Mouse (Mus musculus) heart, postnatal 10 days (tissue): ENCODE measurements around the gene Myh11. TPM values are rescaled to one million over a fixed set of nuclear protein-coding genes. Genes with fewer than 3 reads are reported as not detected.

ENCODE experiments used
- DNase-seq, 2 experiments: peaks; one replicate each; pipeline ENCODE4 v3.0.0; 2021
- intact Hi-C: fragments of 180-260 bp; cut with DNase I; formaldehyde crosslinking; loops from one replicate; pipeline ENCODE4 v1.15.1; 2025
- total RNA-seq, 2 experiments: library from RNA; stranded (reverse); gene quantifications; 2 replicates each; pipeline ENCODE4 v1.2.3; 2021

Myh11 gene
- total RNA-seq, 2 experiments from 2014 or later = 23.3 to 27.3 TPM

DNA sequence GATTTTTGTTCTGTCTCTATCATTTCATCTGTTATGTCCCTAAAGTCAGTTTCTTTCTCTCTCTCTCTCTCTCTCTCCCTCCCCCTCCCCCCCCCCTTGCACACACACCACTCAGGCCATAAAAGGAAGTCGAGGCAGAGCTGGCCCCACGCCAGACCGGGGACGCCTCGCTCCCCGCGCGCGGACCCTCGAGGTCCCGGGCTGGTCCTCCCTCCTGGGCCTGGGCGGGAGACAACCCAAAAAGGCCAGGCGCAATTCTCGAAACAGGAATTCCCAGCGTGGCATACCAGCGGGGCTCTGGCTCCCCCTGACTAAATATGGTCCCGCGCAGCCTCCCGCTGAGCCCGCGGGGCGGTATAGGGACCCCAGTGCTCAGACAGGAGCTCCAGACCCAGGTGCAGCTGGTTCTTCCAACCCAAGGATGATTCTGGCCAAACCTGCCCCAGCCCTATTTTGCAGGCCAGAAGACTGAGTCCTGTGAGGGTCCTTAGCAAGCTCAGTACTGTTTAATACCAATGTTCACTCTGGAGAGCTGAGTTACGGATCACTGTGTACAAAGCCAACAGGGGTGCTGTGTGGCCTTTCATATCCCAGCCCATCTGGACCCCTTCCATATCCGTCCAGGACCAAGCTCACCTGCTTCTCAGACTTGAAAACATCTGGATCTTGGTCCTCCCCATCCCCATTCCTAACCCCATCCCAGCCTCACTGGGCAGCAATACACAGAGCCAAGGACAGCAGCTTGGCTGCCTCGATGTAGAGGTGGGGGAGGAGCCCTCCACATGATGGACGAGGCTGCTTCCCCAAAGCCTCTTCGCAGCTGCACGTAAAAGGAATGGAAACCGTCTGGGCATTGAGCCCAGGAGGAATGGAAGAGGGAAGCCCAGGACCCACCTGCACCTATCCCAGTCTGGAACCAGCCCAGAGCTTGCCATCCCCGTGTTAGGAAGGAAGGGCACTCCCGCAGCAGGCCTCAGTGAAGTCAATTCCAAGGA, 1.3 kb upstream of the Myh11 start:
- intact Hi-C loops = no loop called here
- DNase-seq = peak in 1 of 2 experiments; percentile 20

DNA sequence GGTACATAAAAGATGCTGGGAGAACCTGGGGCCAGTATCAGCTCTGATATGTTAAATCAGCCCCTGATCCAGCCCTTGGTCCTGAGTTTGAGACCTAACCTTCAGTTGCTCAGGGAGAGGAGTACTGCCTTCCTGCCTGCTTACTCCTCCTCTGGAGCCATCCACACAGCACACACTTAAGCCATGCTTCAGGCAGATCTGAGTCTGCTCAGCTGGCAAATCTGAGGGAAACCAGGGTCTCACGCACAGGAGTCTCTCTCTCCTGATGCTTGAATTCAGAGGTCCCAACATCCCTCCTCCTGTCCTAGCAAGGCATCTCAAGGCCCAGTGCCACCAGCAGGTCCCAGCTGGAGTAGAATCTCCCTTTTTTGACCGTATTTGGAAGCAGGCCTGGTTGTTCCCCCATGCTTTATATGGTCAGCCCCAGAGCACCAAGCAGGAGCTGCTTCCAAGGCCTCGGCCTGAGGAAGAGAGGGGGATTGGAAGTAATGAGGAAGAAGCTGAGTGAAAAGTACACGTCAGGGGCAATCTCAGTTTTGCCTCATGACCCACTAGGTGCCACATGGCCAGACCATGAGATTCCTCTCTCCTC, 18.7 kb downstream of the Myh11 start:
- intact Hi-C loops = no loop called here
- no peak for DNase-seq

DNA sequence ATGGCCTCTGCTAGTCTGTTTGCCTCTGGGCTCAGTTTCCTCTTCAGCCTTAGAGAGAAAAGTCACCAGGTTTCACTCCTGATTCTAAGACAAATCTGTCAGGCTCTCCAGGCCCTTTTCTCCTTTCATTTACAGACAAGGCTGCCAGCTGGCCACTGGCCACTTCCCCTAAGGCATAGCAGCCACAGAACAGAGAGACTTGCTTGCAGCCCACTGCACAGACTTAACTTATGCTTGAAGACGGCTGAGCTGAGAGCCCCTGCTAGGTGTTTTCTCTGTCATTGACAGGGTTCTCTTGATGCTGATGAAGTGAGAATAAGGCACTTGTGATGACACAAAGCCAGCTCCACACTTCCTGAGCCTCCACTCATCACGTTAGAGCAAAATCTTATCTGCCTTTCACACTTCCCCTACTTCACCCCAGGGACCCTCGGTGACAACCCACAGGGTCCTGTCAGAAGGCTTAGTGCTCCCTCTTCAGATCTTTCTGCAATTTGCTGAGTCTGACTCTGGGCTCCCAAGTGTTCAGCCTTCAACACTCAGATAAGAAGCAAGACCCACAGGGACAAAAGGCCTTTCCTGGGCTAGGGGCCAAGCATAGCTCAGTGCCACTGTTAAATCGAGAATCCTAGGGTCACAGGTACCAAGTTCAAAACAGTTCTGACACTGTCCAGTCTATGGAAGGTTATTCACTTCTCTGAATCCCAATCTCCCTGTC, 25.8 kb downstream of the Myh11 start:
- DNase-seq = peak; percentile 23 to 41
- intact Hi-C loops = no loop called here

DNA sequence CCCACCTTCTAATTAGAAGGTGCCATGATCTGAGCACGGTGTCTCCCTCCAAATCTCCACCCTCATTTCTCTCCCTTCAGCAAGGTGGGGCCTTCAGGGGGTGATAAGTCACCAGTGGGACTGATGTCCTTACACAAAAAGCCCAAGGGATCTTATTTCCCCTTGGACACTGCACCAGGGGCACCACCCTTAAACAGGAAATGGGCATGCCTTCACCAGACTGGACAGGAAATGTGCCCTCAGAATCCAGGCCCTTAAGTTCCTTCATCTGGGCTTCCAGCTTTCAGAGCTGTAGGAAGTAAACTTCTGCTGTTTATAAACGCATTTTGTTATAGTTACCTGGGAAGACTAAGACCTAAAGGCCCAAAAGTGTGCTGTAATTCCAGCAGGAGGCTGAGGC, 26.7 kb downstream of the Myh11 start:
- no peak for DNase-seq
- intact Hi-C loops = no loop called here

DNA sequence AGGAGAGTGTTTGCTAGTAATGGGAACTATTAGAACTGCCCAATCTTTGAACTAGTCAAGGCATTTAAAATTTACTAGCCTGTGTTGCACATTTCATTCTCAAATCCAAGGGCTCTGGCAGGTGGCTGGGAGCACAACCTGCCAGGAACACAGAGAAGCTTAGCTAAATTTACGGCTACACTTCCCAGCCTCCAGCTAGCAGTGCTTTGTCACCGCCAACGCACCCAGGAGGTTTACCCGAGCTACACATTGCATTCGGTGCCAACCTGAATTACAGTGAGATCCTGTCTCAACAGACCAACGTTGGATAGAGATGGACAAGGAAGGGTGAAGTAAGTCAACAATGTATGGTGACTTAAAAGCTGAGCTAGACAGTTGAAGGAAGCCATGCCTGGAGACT, 27.9 kb downstream of the Myh11 start:
- intact Hi-C loops = no loop called here
- no peak for DNase-seq

DNA sequence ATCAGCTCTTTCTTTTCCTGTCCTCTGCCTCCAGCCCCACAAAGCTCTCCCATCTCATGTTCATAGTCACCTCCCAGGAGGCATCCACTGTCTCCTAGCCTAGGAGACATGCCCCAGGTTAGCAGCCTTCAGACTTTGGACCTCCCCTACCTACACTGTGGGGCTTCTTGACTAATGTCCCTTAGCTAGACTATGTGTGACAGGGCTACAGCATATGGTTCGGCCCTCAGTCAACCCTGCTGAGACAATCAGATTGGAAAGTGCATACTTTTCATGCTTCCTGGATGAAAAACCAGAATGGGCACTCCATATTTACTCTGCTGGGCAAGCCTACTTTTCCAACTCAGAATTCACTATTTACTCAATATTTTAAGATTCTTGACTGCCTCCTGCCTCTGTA, 28.8 kb downstream of the Myh11 start:
- intact Hi-C loops = no loop called here
- DNase-seq = no peak

DNA sequence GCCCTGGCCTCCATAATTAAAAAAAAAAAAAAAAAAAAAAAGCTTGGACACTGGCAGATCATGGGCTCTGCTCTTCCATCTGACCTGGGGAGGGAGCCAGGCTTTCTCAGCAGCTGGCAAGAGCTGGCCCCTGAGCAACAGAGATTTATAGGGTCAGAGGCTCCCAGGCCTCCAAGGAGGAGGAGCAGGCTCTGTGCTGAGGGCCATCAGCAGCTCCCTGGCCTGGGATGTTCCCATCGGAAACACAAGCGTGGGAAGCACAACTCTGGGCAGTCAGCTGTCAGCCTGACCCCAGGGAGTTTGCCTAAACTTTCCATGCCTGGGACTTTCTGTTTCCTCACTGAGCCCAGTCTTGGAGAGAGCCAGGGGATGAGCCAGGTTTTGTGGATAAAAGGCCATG, 32.3 kb downstream of the Myh11 start:
- intact Hi-C loops = no loop called here
- DNase-seq = peak; percentile 40 to 44

DNA sequence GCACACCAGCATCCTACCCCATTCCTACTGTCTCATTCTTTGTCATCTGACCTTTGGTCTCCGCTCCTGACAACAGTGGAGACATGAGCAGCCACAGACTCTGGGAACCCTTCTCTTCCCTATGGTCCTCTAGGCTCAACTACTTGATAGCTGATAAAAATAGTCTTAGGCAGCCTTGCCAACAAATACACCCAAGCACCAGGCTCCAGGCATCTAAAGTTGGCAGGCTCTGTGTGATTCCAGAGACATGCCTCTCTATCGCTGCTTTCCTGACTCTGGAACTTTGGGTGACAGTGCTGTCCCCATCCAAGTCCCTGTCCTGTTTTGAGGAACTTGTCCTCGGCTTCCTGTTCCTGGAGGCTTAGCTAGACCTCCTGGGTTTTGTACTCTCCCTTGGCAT, 37.6 kb downstream of the Myh11 start:
- peak; percentile 45 to 49 for DNase-seq
- intact Hi-C loops = no loop called here

DNA sequence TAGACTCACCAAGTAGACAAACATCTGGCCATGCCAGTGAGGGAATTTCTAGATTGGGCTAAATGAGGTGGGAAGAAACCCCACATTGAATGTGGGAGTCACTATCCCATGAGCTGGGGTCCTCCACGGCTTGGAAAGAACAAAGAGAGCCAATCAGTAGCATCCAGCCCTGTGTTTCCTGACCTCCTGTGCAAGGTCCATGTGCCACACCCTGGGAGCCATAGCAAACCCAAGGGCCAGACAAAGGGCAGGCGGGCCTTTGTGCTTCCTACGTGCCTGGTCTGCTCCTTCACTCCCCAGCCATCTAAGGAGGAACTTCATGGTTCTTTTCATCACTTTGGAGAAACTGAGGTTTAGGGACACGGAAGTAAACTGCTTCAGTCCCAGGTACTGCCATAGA, 38.3 kb downstream of the Myh11 start:
- intact Hi-C loops = no loop called here
- DNase-seq = no peak

DNA sequence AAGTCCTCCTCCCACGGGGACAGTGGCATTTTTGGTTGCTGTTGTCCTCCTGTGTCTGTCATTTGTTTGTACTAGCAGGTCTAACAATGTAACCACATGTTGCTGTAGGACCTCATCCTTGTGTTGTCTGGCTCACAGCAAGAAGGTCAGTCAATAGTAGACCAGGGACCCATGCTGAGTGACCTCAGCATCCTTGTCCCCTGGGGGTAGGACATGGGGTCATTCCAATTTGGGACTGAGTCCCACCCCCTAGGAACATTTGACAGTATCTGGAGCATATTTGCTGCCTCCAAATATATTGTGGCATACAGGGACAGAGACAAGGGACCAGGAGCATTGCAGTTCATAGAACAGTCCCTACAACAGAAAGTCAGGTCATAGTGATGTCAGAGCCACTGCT, 41.3 kb downstream of the Myh11 start:
- intact Hi-C loops = loop anchor here (5.0 kb wide), 1 partner anchor 37 kb away; no protein-coding TSS in a partner anchor
- no peak for DNase-seq

DNA sequence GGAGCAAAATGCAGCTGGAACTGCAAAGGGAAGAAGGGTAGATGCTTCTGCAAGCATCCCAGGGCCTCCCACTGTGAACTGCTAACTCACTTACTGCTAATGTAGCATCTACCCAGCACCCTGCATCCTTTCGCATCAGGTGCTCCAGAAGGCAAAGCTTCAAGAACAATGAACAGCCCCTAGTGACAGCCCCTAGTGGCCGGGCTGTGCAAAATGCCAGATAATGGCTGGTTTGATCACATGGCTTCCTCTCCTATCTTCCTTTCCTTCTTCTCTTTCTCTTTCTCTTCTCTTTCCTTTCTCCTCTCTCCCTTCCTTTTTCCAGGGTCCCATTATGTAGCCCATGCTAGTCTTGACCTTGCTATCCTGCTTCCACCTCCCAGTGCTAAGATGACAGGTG, 48.6 kb downstream of the Myh11 start:
- intact Hi-C loops = no loop called here

DNA sequence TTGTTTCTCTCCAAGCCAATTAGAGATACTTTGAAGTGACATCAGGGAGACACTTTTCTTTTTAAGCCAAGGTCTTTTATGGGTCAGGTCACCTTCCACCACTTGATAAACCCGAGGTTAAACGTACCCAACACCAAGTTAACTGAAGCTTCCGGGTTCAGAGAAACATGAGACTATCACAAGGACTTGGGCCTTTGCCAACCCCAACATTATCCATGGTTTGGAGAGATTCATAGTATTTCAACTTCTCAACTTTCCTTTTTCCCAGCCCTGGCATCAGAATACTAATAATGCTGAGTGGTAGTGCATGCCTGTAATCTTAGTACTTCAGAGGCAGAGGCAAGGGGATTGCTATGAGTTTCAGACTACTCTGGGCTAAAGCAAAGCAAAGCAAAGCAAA, 49.1 kb downstream of the Myh11 start:
- intact Hi-C loops = no loop called here
- peak in 1 of 2 experiments; percentile 23 for DNase-seq

More for the DNA sequence above, 48.6 kb downstream of the Myh11 start:
- peak in 1 of 2 experiments; percentile 16 for DNase-seq

DNA sequence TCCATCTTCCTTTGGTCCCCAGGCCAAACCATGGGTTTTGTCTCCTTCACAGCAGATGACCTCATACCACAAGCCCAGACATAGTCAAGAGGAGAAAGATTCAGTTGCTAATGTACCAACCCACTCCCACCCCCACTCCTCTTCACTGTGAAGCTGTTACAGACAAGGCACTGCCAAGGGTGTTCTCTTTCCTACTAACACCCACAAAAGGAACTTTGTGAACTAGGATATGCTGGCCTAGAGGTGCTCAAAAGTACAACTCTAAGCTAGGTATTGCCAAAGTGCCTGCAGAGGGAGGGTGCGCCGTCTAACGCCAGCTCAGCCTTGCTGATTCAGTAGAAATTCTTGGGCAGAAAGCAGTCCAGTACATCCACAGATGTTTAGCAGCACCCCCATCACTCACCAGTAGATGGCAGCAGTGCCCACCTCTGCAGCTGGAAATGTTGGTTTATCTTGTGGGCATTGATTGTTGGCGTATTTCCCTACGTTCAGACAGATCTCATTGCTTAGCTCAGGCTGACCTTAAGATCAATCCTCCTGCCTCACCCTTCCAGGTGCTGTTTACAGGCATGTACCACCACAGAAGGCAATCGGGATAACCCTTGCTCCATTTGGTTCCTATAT, 54.0 kb downstream of the Myh11 start:
- intact Hi-C loops = loop anchor here (1.0 to 5.0 kb wide), 3 partner anchors 75 to 256 kb away; no protein-coding TSS in a partner anchor
- peak; percentile 76 to 87 for DNase-seq

DNA sequence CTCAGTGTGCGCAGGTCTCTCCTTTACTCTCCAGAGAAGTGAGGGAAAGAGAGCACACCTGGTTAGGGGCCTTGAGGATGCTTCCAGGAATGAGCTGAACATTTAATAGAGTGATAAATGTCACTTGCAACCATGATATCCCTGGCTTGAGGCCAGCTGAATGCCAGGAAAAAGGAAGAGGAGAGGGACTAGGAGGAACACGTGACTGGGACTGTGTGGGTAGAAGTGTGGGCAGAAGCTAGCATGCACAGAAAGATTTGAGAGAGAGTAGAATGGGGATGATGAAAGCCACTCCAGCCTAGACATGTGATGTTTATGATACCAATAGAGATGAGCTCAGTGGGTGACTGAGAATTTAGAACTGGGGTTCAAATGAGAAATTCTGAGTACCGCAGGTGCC, 76.0 kb downstream of the Myh11 start:
- intact Hi-C loops = no loop called here
- DNase-seq = no peak

DNA sequence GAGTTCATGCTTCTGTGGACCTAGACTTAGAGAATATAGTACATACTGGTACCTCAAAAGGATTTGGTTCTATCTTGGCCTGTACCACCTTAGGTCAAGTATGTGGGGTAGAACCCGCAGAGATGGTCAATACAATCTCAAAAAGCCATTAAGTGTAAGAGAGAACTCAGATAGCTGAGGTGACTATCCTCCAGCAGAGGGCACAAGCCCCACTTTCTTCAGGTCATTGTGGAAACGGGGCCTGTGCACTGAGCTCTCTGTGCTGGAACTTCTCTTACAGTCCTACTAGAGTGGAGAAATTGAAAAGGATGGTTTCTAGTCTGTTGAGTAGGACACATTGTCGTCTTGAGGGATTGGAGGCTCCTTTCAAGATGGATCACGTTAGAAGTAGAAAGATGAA, 92.4 kb downstream of the Myh11 start:
- intact Hi-C loops = no loop called here

DNA sequence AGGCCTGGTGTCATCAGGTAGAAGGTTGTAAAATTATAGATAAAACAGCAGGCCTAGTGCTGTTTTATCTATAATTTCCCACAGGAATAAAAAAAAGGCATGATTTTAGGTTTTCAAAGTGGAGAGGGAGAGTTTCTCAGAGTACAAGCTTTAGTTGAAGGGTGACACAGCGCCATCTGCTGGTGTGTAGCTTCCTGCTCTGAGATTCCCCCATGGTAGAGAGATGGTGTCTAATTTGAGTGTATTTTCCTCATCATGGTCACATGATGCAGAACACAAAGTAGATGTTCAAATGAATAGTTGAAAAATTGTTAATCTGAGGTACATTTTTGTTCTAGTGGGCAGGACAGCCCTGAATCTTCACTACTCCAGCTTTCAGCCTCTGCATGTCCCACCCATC, 95.7 kb downstream of the Myh11 start:
- peak; percentile 50 to 67 for DNase-seq
- intact Hi-C loops = loop anchor here (2.0 kb wide), 1 partner anchor 293 kb away; the partner anchor contains the start of genes Mpv17l and Pdxdc1

More for the DNA sequence above, 92.4 kb downstream of the Myh11 start:
- no peak for DNase-seq

DNA sequence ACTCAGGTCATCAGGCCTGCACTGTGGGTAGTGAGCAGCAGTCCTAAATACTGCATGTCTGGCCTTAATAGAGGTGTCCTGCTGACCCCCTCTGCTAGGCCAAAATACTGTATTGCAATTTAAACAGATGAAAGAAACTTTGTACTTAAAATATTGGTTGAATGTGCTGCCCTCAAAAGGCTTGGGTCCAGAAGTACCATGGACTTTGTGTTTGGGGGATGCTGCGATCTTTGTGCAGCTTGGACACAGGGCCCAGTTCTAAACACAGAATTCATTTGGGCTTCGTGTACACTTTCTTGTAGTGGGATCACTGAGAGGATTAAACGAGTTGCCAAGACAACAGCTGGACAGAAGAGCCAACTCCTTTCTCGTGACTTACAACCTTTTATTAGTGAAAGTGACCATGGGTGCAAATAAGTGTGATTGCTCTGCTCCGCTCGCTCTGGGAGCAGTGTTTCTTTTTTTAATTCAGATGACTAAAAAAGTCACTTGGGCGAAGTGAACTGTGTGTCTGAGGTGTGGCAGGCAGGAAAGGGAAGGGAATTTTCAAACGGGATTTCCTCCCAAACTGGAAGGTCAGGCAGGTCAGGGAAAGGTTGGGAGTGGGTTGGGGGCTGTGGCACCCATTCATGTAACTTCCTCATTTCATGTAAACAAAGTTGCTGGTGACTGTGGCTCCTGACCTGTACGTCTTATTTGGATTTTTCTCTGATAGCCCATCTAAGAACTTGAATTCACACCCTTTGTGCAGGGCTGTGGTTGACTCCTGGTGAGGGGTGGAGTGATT, 96.8 kb downstream of the Myh11 start:
- DNase-seq = peak; percentile 9 to 11

DNA sequence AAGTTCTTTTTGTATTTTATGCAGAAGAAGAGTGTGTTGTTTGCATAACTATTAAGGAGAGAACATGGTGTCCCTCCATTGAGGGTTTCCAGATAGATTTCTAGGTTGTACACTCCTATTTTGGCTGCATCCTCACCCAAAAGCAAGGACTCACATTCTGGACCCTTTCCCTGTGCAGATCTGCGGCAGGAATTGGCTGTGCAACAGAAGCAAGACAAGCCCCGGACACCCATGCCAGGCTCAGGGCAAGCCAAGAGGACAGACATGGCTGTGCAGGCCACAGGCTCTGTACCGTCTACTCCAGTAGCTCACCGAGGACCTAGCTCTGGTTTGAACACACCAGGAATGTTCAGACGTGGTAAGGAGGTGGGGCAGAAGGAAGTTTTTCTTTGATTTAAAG, 105.7 kb downstream of the Myh11 start:
- intact Hi-C loops = no loop called here

More for the DNA sequence above, 96.8 kb downstream of the Myh11 start:
- intact Hi-C loops = loop anchor here (2.0 kb wide), 1 partner anchor 292 kb away; the partner anchor contains the start of genes Mpv17l and Pdxdc1

DNA sequence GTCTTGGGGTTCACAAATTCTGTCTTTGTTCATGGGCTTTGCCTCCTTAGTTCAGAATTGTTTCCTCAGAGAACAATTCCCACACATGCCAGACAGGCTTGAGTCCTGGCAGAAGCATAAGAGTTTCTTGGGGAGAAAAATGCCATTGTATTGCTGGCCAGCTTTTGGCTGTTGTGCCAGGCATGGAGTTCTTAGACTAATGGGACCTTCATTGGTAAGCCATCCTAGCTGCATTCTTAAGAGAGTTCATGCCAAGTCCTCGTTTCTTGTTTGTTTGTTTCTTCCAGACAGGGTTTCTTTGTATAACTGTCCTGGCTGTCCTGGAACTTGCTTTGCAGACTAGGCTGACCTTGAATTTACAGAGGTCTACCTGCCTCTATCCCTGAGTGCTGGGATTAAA, 107.3 kb downstream of the Myh11 start:
- intact Hi-C loops = no loop called here
- DNase-seq = no peak

More for the DNA sequence above, 105.7 kb downstream of the Myh11 start:
- DNase-seq = no peak

DNA sequence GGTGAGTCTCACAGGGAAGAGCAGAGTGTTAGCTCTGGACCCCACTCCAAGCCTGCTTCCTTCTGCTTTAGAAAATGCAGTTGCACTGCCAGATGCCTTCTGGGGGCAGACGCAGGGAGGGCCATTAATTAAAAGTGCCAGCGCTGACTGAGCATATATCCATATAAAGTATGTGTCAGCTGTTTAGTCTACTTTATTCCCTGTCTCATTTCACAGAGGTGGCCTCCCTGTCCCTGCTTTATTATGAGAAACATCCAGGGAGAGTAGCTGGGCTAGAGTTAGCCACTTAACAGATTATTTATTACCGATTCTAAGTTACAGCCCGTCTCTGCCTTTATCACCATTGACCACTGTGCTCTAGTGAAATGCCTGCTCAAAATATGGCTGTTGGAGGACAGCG, 108.8 kb downstream of the Myh11 start:
- DNase-seq = no peak
- intact Hi-C loops = no loop called here
